Mouse (Mus musculus): ENCODE results near the gene Pbx1. TPM values are rescaled to one million over a fixed set of nuclear protein-coding genes. Genes with fewer than 3 reads are reported as not detected.

Pbx1 gene
- polyA plus RNA-seq, 1 experiment from 2014 or later = 49.9 TPM

DNA sequence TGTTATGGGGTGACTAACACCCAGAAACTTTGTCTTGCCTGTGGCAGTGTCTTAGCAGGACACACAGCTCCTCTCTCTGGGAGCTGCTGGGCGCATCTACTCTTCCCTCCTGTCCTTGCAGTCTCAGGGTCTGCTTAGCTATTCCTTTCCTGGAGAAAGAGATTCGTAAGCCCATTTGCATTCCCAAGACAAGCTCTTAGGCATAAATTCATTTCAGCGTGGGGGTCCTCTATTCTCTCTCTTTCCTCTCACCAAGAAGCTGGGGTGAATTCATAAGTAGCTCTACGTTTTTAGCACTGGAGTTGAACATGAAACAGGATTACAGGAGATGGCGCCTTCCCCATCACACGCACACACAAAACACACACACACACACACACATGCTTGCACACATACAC, 140.4 kb downstream of the Pbx1 start:
- ChIA-PET POLR2A (interaction anchor here (0.6 to 1.1 kb wide), 3 partner anchors 13 to 30 kb away, joined by 3 to 6 read pairs (median 3); no protein-coding TSS in a partner anchor), CTCF (interaction anchor here (1.0 to 1.2 kb wide), 3 partner anchors 9 to 46 kb away, joined by 3 read pairs; no protein-coding TSS in a partner anchor)
- TF ChIP-seq CTCF (IDR thresholded peaks at IDR 0.05) = no peak
- DNase-seq (ENCODE audit: low read depth, low spot score) (no peak), ATAC-seq (no peak)
- H3K27me3 ChIP-seq = no peaks in the 10 kb centered on the region
- in situ Hi-C loops (cut with MboI; ENCODE audit: low pct_unique_long_range_greater_than_20kb) = no loop called here

DNA sequence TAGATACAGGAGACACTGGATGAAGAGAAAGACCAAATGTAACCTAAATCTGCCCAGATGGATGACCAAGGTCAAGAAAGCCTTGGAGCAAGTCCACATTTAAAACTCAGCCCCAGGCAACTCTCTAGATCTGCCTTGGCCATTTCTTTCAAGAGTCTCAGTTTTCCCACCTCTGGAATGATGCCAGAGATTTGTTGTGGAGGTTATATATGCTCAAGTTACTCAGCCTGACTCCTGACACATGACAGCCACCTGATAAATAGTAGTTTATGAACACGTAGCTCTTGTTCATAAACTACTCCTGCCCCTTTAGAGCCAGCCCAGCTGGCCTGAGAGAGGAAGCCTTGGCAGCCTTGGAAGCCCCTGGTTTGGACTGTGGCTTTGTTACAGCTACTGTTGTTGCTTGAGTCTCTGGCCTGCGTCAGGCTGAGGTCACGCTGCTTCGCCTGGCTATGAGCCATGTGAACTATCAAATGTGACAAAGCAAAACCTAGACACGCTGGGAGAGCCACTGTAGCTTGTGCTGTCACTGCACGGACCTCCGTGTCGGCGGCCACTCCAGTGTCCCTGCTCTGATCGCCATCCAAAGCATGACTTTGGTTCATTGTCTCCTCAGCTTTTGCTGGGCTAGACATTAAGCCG, 140.9 kb downstream of the Pbx1 start:
- no peaks in the 10 kb centered on the region for H3K27me3 ChIP-seq
- ATAC-seq = no peak
- ChIA-PET CTCF (interaction anchor here (0.9 to 1.2 kb wide), 3 partner anchors 27 to 45 kb away, joined by 3 read pairs; no protein-coding TSS in a partner anchor), POLR2A (interaction anchor here (1.1 kb wide), 1 partner anchor 29 kb away, joined by 3 read pairs; no protein-coding TSS in a partner anchor)
- in situ Hi-C loops (cut with MboI; ENCODE audit: low pct_unique_long_range_greater_than_20kb) = no loop called here
- no peak for TF ChIP-seq CTCF (IDR thresholded peaks at IDR 0.05)
- DNase-seq (ENCODE audit: low read depth, low spot score) = no peak

DNA sequence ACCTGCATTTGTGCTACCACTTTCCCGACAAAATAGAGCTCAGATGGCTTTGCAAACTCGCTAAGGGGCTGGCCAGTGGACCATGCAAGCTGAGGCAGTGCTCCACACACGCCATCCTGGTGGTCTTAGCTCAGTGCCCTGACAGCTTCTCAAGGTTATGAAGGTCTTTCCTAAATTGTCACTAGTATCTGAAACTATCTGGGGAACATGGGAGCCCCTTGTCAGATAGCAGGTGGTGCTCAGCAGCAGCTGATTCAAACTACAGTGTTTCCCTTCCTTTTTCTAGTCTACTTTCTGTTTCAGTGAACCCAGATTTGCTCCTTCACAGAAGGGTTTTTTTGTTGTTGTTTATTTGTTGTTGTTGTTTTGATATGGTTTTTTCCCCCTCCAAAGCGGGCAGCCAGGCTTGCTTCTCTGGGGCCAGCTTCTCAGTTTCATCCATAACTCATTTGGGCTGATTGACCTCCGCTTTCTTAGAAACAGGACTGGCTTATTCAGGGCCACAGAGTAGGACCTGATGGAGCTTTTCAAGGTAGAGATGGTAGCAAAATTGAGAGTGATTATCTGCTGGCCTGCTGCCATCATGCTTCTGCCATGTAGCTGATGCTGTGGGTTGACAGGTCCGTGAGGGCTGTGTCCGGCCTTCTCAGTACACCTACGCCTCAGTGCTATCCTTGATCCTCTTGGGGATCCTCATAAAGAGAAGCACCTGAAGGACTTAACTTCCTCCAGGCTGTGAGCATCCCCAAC, 141.7 kb downstream of the Pbx1 start:
- no peak for TF ChIP-seq CTCF (IDR thresholded peaks at IDR 0.05)
- ATAC-seq = no peak
- ChIA-PET CTCF (interaction anchor here (0.9 to 1.2 kb wide), 3 partner anchors 27 to 45 kb away, joined by 3 read pairs; no protein-coding TSS in a partner anchor), POLR2A (interaction anchor here (0.6 kb wide), 2 partner anchors 67 to 1639 kb away, joined by 3 to 5 read pairs; no protein-coding TSS in a partner anchor)
- in situ Hi-C loops (cut with MboI; ENCODE audit: low pct_unique_long_range_greater_than_20kb) = no loop called here
- DNase-seq (ENCODE audit: low read depth, low spot score) = no peak
- no peaks in the 10 kb centered on the region for H3K27me3 ChIP-seq

DNA sequence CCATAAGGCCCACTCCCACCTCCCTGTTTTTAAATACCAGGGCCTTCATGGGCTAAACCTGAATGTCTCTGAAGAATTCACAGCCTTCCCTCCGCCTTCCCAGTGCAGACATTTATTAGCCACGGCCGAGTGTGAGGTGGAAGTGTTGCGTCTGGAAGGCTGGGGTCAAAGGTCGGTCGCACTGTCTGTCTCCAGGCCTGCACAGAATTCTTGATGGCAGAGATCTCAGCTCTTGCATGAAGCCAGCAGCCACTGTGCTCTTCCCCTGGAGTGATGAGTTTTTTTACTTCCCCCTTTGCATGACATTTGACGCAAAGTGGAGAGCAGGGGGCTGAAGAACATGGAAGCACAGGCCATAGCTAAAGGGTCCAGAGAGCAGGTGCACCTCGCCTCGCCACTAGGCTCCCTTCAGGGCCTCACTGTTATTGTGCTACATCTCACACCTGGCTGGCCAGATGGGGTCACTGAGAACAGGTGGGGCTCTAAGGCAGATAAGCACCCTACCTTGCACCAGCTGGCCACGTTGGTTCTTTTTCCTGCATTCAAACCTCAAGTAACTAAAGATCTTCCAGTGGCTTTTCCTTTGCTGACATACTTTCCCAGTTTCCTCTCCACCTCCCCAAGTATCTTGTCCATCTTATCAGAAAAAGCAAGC, 143.1 kb downstream of the Pbx1 start:
- TF ChIP-seq CTCF (IDR thresholded peaks at IDR 0.05) = no peak
- DNase-seq (ENCODE audit: low read depth, low spot score) (no peak), ATAC-seq (no peak)
- no peaks in the 10 kb centered on the region for H3K27me3 ChIP-seq
- POLR2A ChIA-PET = no interaction called here
- in situ Hi-C loops (cut with MboI; ENCODE audit: low pct_unique_long_range_greater_than_20kb) = no loop called here
- CTCF ChIA-PET = no interaction called here

DNA sequence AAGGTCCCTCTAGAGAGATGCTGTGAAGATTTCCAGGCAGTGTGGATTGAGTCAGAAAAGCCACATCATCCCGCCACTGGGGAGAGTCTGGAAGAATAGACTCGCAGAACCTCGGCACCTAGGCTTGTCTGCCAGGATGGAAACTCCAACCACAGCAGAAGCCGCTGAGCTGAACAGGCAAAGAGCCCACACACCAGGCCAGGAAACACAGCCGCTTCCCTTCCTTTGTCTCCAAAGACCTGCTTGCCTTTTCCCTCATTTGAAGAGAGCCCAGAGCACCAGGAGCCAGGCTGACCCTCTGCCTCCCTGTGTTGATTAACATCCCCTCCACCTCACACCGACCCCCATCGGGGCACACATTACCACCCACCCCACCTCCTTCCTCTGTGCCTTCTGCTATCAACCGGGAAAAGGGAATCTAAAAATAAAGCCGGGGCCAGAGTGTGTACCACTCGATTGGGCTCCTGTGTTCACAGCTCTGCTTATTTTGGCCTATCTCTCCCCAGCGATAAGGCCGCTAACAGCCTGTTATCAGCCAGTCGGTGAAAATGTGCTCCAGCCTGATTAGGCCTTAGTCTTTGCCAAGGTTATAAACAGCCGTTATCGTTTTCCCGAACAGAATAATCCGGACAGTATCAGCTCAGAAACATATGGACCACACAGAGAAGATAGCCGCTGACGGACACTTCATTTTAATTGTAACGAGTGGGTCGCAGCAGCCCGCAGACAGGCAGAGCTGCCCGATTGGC, 144.1 kb downstream of the Pbx1 start:
- ChIA-PET POLR2A (interaction anchor here (0.7 kb wide), 1 partner anchor 564 kb away, joined by 5 read pairs; no protein-coding TSS in a partner anchor), CTCF (no interaction called here)
- ATAC-seq = no peak
- no peak for DNase-seq (ENCODE audit: low read depth, low spot score)
- no peaks in the 10 kb centered on the region for H3K27me3 ChIP-seq
- in situ Hi-C loops (cut with MboI; ENCODE audit: low pct_unique_long_range_greater_than_20kb) = no loop called here
- TF ChIP-seq CTCF (IDR thresholded peaks at IDR 0.05) = no peak

DNA sequence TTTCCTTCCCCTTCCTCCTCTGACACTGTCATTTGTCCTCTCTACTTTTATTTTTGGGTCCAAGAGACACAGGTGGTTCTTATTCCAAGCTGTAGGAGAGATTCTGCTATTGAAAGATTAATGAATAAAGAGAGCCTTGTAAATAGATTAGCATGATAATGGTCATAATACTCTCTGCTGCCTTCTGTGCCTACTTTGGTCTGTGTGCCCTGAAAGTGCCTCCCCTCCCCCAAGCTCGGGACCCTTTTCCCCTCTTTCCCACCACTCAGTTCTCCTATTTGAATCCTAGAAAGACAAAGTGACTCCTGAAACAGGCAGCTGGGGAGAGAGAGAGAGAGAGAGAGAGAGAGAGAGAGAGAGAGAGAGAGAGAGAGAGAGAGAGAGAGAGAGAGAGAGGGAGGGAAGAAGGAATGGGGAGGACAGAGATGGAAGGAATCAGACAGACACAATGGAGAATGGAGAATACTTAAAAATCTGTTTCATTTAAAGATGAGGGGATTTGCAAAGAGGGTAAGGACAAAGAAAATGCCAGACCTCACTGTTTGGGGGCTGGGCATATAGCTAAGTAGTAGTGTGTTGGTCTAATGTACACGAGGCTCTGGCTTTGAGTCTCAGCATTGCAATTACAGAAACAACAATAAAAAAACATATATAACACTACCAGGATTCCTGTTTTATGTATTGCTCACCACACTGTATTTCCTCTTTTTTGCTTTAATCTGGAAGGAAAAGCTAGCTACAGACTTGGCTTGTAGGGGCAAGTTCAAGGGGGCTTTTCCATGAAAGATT, 145.0 kb downstream of the Pbx1 start:
- ATAC-seq (no peak), DNase-seq (ENCODE audit: low read depth, low spot score) (no peak)
- TF ChIP-seq CTCF (IDR thresholded peaks at IDR 0.05) = no peak
- H3K27me3 ChIP-seq = no peaks in the 10 kb centered on the region
- in situ Hi-C loops (cut with MboI; ENCODE audit: low pct_unique_long_range_greater_than_20kb) = no loop called here
- ChIA-PET CTCF (interaction anchor here (0.9 kb wide), 1 partner anchor 285 kb away, joined by 3 read pairs; no protein-coding TSS in a partner anchor), POLR2A (interaction anchor here (0.7 to 0.9 kb wide), 3 partner anchors 14 to 565 kb away, joined by 3 to 15 read pairs (median 5); no protein-coding TSS in a partner anchor)

DNA sequence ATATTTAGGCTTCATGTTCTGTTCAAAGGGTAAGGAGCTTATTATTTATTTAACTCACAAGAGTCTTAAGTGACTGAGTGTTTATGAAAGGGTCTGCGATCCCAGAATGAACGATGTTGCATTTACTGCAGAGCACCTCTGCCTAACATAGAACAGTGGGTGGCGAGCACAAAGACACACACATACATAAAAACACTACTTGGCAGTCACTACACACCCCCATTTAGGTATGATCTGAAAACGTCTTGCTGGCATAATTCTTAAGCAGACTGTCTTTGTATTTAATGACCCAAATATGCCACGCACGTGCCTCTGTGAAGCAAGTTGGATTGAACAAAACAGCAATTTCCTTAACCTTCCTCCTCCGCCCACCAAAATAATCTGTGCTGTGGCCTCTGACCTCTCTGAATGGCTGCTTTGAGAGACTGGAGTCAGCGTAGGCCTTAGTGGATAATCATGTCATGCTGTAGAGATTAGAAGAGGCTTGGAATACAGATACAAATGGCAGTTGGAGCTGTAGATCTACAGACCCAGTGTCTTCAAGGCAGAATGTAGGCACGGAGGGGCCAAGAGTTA, 147.4 kb downstream of the Pbx1 start:
- no peak for TF ChIP-seq CTCF (IDR thresholded peaks at IDR 0.05)
- ChIA-PET POLR2A (no interaction called here), CTCF (no interaction called here)
- no peak for ATAC-seq
- DNase-seq (ENCODE audit: low read depth, low spot score) = no peak
- no peaks in the 10 kb centered on the region for H3K27me3 ChIP-seq
- in situ Hi-C loops (cut with MboI; ENCODE audit: low pct_unique_long_range_greater_than_20kb) = no loop called here

DNA sequence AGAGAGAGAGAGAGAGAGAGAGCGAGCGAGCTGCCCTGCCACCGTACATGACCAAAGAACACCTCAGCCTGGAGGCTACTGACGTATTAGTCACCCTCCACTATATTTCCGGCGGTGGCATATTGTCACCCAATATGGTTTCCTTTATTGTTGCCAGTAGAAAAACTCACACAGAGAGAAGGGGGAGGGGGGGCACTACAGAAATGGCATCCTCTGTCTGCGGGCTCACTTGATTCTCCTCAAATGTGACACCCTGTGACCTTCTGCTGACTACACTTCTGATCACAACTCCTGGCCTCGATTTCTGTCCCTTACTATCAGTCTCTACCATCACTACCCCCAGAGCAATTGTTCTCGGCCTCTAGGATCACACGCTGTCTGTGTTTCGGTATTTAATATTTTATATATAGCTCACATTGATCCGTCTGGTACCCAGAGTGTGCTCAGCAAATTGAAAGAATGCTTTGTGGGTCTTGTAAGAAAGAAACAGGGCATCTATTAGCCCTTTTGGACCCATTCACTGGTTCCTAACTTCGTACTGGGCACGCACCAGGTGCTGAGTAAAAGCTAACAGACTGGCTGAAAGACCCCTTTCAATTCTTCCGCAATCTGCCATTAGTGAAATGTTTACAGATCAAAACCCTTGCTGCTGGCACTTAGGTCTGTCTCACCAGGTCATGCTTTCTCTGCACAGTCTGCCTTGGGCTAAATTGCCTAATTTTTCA, 148.1 kb downstream of the Pbx1 start:
- ATAC-seq (no peak), DNase-seq (ENCODE audit: low read depth, low spot score) (no peak)
- TF ChIP-seq CTCF (IDR thresholded peaks at IDR 0.05) = no peak
- in situ Hi-C loops (cut with MboI; ENCODE audit: low pct_unique_long_range_greater_than_20kb) = no loop called here
- no peaks in the 10 kb centered on the region for H3K27me3 ChIP-seq
- POLR2A ChIA-PET = no interaction called here
- CTCF ChIA-PET = interaction anchor here (1.4 kb wide), 2 partner anchors 8 to 73 kb away, joined by 3 read pairs; no protein-coding TSS in a partner anchor

DNA sequence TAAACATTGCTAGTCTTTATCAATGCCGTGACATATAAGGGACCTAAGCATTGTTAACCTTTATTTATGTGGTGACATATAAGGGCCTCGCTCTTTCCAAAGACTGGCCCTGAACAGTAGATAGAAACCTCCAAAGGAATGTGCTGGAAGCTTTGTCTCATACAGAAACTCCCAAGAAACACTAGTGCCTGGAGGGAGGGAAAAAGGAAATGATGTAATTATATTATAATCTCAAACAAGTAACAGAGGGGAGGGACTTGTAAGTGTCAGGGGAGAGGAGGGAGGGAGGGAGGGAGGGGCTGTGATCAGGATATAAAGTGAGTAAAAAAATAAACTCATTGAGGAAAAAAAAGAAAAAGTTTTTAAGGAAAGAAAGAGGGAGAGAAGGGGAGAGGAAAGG, 148.6 kb downstream of the Pbx1 start:
- ATAC-seq (no peak), DNase-seq (ENCODE audit: low read depth, low spot score) (no peak)
- in situ Hi-C loops (cut with MboI; ENCODE audit: low pct_unique_long_range_greater_than_20kb) = no loop called here
- POLR2A ChIA-PET = no interaction called here
- H3K27me3 ChIP-seq = no peaks in the 10 kb centered on the region
- TF ChIP-seq CTCF (IDR thresholded peaks at IDR 0.05) = no peak
- CTCF ChIA-PET = interaction anchor here (1.4 kb wide), 2 partner anchors 9 to 73 kb away, joined by 3 read pairs; no protein-coding TSS in a partner anchor
